Mouse (Mus musculus): Measurements from ENCODE around the gene Sptlc2. TPM values are rescaled to one million over a fixed set of nuclear protein-coding genes. Genes with fewer than 3 reads are reported as not detected.

Gene Sptlc2
- polyA plus RNA-seq, 1 experiment from 2014 or later, result 73.2 TPM

DNA sequence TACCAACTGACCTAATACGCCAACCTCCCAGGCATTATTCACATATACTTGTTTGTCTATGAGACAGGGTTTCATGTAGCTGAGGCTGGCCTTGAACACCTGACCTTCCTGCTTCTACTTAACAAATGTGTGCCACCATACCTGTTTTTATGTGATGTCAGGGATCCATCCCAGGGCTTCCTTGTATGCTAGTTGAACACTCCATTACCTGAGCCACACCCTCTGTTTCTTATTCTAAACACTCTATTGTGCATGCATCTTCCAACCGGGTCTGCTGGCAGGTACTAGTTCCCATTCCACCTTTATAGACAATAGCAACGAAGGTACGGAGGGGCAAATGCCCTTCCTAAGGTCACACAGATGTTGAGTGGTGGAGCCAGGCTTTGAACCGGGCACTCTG is 99.1 kb downstream of the Sptlc2 start:
- Histone ChIP-seq H3K9ac (ENCODE audit: low read depth, low read length) (no peak overlapping the region), H3K27me3 (ENCODE audit: control insufficient read depth, insufficient read depth, low read length) (no peaks in the 10 kb centered on the region), H3K4me3 (ENCODE audit: low read depth, low read length) (no peak overlapping the region), H3K27ac (ENCODE audit: low read depth, low read length) (no peak overlapping the region), H3K9me3 (replicated peaks; ENCODE audit: control insufficient read depth, low read length) (no peaks in the 10 kb centered on the region), H3K4me2 (no peak overlapping the region), H3K4me1 (ENCODE audit: control insufficient read depth, insufficient read depth, low read length) (no peaks in the 10 kb centered on the region), H3K36me3 (ENCODE audit: control insufficient read depth, insufficient read depth, low read length) (no peaks in the 10 kb centered on the region)
- ATAC-seq (replicated peaks; ENCODE audit: insufficient number of reproducible peaks, low FRiP score, low TSS enrichment), result no peak
- 83% methylated on average over 5 of the region's 5 CpGs for WGBS (ENCODE audit: insufficient replicate concordance)

DNA sequence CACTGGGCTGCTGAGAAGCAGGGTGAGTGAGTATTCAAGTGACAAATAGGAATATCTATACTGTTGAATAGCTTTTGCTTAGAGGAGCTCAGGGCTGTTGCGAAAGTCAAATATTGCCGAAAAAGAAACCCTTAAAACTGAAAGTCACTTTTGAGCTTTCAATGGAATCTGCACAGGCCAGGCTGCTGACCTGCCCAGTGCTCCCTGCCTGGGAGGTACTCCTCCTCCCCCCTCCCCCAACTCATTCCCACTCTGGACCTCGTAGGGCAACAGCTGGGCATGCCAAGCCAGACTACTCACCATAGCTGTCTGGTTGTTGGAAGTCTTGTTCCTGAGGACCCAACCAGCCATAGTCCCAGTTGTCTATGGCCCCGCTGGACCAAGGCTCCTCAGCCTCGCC is 103.4 kb downstream of the Sptlc2 start:
- Histone ChIP-seq H3K4me1 (ENCODE audit: control insufficient read depth, insufficient read depth, low read length) (peaks cover 3% of the 10 kb centered on the region), H3K4me3 (ENCODE audit: low read depth, low read length) (no peak overlapping the region), H3K27me3 (ENCODE audit: control insufficient read depth, insufficient read depth, low read length) (no peaks in the 10 kb centered on the region), H3K4me2 (no peak overlapping the region), H3K36me3 (ENCODE audit: control insufficient read depth, insufficient read depth, low read length) (no peaks in the 10 kb centered on the region), H3K9ac (ENCODE audit: low read depth, low read length) (no peak overlapping the region), H3K9me3 (replicated peaks; ENCODE audit: control insufficient read depth, low read length) (no peaks in the 10 kb centered on the region), H3K27ac (ENCODE audit: low read depth, low read length) (no peak overlapping the region)
- WGBS (ENCODE audit: insufficient replicate concordance), result 81% methylated on average over 5 of the region's 5 CpGs
- ATAC-seq (replicated peaks; ENCODE audit: insufficient number of reproducible peaks, low FRiP score, low TSS enrichment), result no peak

- Histone ChIP-seq H3K9me3 (replicated peaks; ENCODE audit: control insufficient read depth, low read length) (no peaks in the 10 kb centered on the region), H3K27ac (ENCODE audit: low read depth, low read length) (no peak overlapping the region), H3K36me3 (ENCODE audit: control insufficient read depth, insufficient read depth, low read length) (no peaks in the 10 kb centered on the region), H3K4me2 (no peak overlapping the region), H3K4me3 (ENCODE audit: low read depth, low read length) (no peak overlapping the region), H3K9ac (ENCODE audit: low read depth, low read length) (no peak overlapping the region), H3K27me3 (ENCODE audit: control insufficient read depth, insufficient read depth, low read length) (no peaks in the 10 kb centered on the region), H3K4me1 (ENCODE audit: control insufficient read depth, insufficient read depth, low read length) (peaks cover 8% of the 10 kb centered on the region)
- no peak for ATAC-seq (replicated peaks; ENCODE audit: insufficient number of reproducible peaks, low FRiP score, low TSS enrichment)
- WGBS (ENCODE audit: insufficient replicate concordance), result 77% methylated on average over 4 of the region's 4 CpGs
Measured at GRCm38 (mm10) chr12:87284268-87284667, 103.9 kb downstream of the Sptlc2 start.

- no peak overlapping the region for H3K4me3 ChIP-seq (ENCODE audit: low read depth, low read length)
- H3K9ac ChIP-seq (ENCODE audit: low read depth, low read length), result no peak overlapping the region
- no peaks in the 10 kb centered on the region for H3K27me3 ChIP-seq (ENCODE audit: control insufficient read depth, insufficient read depth, low read length)
- ATAC-seq (replicated peaks; ENCODE audit: insufficient number of reproducible peaks, low FRiP score, low TSS enrichment), result no peak
- peaks cover 13% of the 10 kb centered on the region for H3K4me1 ChIP-seq (ENCODE audit: control insufficient read depth, insufficient read depth, low read length)
- H3K36me3 ChIP-seq (ENCODE audit: control insufficient read depth, insufficient read depth, low read length), result no peaks in the 10 kb centered on the region
- WGBS (ENCODE audit: insufficient replicate concordance), result 64% methylated on average over 7 of the region's 7 CpGs
- H3K9me3 ChIP-seq (replicated peaks; ENCODE audit: control insufficient read depth, low read length), result no peaks in the 10 kb centered on the region
- H3K27ac ChIP-seq (ENCODE audit: low read depth, low read length), result no peak overlapping the region
- H3K4me2 ChIP-seq, result no peak overlapping the region
Measured at GRCm38 (mm10) chr12:87283706-87284105, 104.4 kb downstream of the Sptlc2 start.

DNA sequence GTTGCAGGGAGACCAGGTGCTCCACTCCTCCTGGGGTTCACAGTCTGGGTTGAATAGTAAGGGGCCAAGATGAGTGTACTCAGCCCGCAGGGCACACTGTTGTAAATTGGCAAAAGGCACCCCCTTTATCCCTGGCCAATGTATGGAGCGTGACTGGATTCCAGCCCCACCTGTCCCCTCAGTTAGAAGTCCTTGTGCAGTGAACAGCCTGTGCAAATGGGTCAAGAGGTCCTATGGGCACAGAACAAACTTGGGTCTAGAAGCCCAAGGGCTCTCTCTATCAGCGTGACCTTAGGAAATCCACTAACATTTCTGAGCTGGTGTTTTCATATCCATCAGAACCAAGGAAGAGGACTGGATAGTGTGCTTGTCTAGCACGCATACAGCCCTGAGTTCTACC is 105.4 kb downstream of the Sptlc2 start:
- 89% methylated on average over 4 of the region's 4 CpGs for WGBS (ENCODE audit: insufficient replicate concordance)
- H3K27ac ChIP-seq (ENCODE audit: low read depth, low read length), result no peak overlapping the region
- no peak overlapping the region for H3K9ac ChIP-seq (ENCODE audit: low read depth, low read length)
- H3K4me2 ChIP-seq, result no peak overlapping the region
- peaks cover 20% of the 10 kb centered on the region for H3K4me1 ChIP-seq (ENCODE audit: control insufficient read depth, insufficient read depth, low read length)
- no peaks in the 10 kb centered on the region for H3K27me3 ChIP-seq (ENCODE audit: control insufficient read depth, insufficient read depth, low read length)
- H3K9me3 ChIP-seq (replicated peaks; ENCODE audit: control insufficient read depth, low read length), result no peaks in the 10 kb centered on the region
- H3K4me3 ChIP-seq (ENCODE audit: low read depth, low read length), result no peak overlapping the region
- H3K36me3 ChIP-seq (ENCODE audit: control insufficient read depth, insufficient read depth, low read length), result no peaks in the 10 kb centered on the region
- no peak for ATAC-seq (replicated peaks; ENCODE audit: insufficient number of reproducible peaks, low FRiP score, low TSS enrichment)

DNA sequence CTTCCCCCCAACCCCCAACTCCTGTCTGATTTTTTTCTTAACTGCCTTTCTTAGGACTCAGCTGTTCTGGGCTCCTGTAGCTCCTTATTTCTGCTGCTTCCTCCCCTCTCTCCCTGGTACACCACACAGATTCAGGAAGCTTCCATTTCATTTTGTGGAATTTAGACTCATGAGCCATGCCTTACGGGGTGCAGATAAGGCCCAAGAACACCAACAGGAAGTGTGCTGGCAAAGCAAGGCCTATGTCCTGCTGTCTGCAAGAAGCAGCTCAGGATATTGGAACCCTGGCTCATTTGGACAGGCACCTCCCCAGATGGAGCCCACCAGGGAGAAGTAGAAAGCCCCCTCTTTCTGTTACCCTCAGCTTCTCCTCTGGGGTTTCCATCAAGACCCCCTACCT is 106.4 kb downstream of the Sptlc2 start:
- H3K9ac ChIP-seq (ENCODE audit: low read depth, low read length), result no peak overlapping the region
- WGBS (ENCODE audit: insufficient replicate concordance), result 40% methylated on average over 1 of the region's 1 CpGs
- no peaks in the 10 kb centered on the region for H3K36me3 ChIP-seq (ENCODE audit: control insufficient read depth, insufficient read depth, low read length)
- no peaks in the 10 kb centered on the region for H3K27me3 ChIP-seq (ENCODE audit: control insufficient read depth, insufficient read depth, low read length)
- ATAC-seq (replicated peaks; ENCODE audit: insufficient number of reproducible peaks, low FRiP score, low TSS enrichment), result no peak
- no peak overlapping the region for H3K4me2 ChIP-seq
- H3K4me1 ChIP-seq (ENCODE audit: control insufficient read depth, insufficient read depth, low read length), result peaks cover 20% of the 10 kb centered on the region
- no peaks in the 10 kb centered on the region for H3K9me3 ChIP-seq (replicated peaks; ENCODE audit: control insufficient read depth, low read length)
- H3K4me3 ChIP-seq (ENCODE audit: low read depth, low read length), result no peak overlapping the region
- no peak overlapping the region for H3K27ac ChIP-seq (ENCODE audit: low read depth, low read length)

DNA sequence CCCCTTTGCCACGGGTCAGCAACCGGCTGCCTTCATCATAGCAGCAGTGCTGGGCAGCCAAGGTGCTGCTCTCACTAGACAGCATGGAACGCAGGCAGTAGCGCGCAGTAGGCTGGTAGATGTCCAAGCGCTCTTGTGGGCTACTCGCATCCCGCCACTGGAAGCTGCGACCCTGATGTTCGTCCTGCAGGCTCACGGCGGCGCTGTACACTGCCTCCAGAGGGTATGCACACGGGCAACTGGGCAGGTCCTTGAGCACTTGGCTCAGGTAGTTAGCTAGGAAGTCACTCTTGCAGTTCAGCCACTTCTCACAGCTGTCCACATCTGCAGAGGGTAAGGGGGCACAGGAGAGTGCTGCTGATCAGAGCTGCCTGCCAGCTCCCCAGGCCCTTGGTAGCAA is 108.3 kb downstream of the Sptlc2 start:
- Histone ChIP-seq H3K9ac (ENCODE audit: low read depth, low read length) (no peak overlapping the region), H3K27me3 (ENCODE audit: control insufficient read depth, insufficient read depth, low read length) (no peaks in the 10 kb centered on the region), H3K27ac (ENCODE audit: low read depth, low read length) (no peak overlapping the region), H3K4me2 (no peak overlapping the region), H3K4me1 (ENCODE audit: control insufficient read depth, insufficient read depth, low read length) (peaks cover 20% of the 10 kb centered on the region), H3K4me3 (ENCODE audit: low read depth, low read length) (no peak overlapping the region), H3K36me3 (ENCODE audit: control insufficient read depth, insufficient read depth, low read length) (no peaks in the 10 kb centered on the region), H3K9me3 (replicated peaks; ENCODE audit: control insufficient read depth, low read length) (no peaks in the 10 kb centered on the region)
- 45% methylated on average over 14 of the region's 14 CpGs for whole genome bisulfite sequencing (ENCODE audit: insufficient replicate concordance)
- ATAC-seq (replicated peaks; ENCODE audit: insufficient number of reproducible peaks, low FRiP score, low TSS enrichment), result no peak

DNA sequence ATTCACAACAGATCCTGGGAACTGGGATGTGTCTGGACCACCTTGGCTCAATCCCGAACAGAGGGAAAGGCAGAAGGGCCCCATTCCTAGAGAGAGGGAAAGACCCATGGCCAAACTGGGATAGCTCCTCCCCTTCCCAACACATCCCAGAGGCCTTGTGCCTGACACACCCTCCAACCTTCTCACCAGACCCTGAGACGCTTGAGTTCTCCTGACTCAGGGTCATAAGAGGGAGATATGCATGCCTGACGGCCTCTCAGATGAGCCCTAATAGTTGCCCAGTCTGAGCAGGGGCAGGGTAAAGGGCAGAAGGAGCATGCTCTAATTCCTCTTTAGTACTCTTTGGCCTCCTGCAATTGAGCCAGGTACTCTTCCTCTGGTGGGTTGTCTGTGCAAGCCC is 108.8 kb downstream of the Sptlc2 start:
- 27% methylated on average over 3 of the region's 3 CpGs for WGBS (ENCODE audit: insufficient replicate concordance)
- Histone ChIP-seq H3K4me3 (ENCODE audit: low read depth, low read length) (no peak overlapping the region), H3K9ac (ENCODE audit: low read depth, low read length) (no peak overlapping the region), H3K4me1 (ENCODE audit: control insufficient read depth, insufficient read depth, low read length) (peaks cover 20% of the 10 kb centered on the region), H3K36me3 (ENCODE audit: control insufficient read depth, insufficient read depth, low read length) (peaks cover 3% of the 10 kb centered on the region; the same call in 1 of the 2 replicates), H3K9me3 (replicated peaks; ENCODE audit: control insufficient read depth, low read length) (no peaks in the 10 kb centered on the region), H3K27ac (ENCODE audit: low read depth, low read length) (peak overlapping the region; percentile 66; the same call in 1 of the 2 replicates), H3K4me2 (no peak overlapping the region), H3K27me3 (ENCODE audit: control insufficient read depth, insufficient read depth, low read length) (no peaks in the 10 kb centered on the region)
- no peak for ATAC-seq (replicated peaks; ENCODE audit: insufficient number of reproducible peaks, low FRiP score, low TSS enrichment)

DNA sequence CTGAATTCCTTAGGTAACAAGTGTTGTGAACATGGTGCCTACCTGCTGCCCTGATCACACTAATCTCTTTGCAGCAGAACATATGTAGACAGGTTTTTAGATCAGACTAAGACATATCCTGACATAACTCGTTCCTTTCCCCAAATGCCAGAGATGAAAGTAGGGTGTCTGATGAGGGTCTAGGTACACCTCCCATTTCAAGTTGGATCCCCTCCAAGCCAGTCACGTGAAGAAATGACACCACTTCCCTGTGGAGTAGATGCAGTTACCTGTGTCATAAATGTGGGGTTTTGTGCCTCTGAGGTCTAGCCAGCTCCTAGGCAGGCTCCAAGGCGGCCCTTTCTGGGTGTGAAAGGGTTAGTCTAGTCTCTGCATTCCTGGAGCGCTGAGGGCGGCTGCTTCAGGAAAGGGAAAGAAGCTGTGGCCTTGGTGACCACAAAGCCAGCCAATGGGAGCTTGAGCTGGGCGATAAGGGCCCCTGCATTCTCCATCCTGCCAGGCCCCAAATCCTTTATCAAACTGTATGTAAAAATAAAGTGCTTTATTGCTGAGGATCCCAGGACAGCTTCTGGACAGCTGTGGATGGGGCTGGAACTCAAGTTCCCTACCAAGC is 109.9 kb downstream of the Sptlc2 start:
- peak; percentile 81 for ATAC-seq (replicated peaks; ENCODE audit: insufficient number of reproducible peaks, low FRiP score, low TSS enrichment)
- Histone ChIP-seq H3K9ac (ENCODE audit: low read depth, low read length) (no peak overlapping the region), H3K36me3 (ENCODE audit: control insufficient read depth, insufficient read depth, low read length) (peaks cover 10% of the 10 kb centered on the region), H3K4me2 (peak overlapping the region; percentile 47), H3K27me3 (ENCODE audit: control insufficient read depth, insufficient read depth, low read length) (no peaks in the 10 kb centered on the region), H3K27ac (ENCODE audit: low read depth, low read length) (peak overlapping the region; percentile 66; the same call in 1 of the 2 replicates), H3K9me3 (replicated peaks; ENCODE audit: control insufficient read depth, low read length) (no peaks in the 10 kb centered on the region), H3K4me1 (ENCODE audit: control insufficient read depth, insufficient read depth, low read length) (peaks cover 20% of the 10 kb centered on the region), H3K4me3 (ENCODE audit: low read depth, low read length) (no peak overlapping the region)
- WGBS (ENCODE audit: insufficient replicate concordance), result 9% methylated on average over 6 of the region's 6 CpGs
